In genomic region chr7:112216720-112217119, GRCm38 (mm10) we compare ENCODE assay signal across 16 mouse cellular contexts. TPM values are rescaled to one million over a fixed set of nuclear protein-coding genes. Genes with fewer than 3 reads are reported as not detected.
DNase-seq lines count a peak whose midpoint lies in the region; ATAC-seq and TF ChIP-seq lines count a peak whose summit lies in the region.
"Had no signal": no experiment of that assay in that cellular context is flagged by ENCODE, and none has a peak within 500 bp of the region (broad histone marks: within the 10 kb centered on the region; RNA-seq: fewer than 3 reads in every experiment).

No protein-coding gene starts in this region.

- H3K4me1 ChIP-seq in lung, postnatal 0 days (ENCODE audit: insufficient read depth, low read depth, low read length) = no peaks in the 10 kb centered on the region
- peaks cover 23% of the 10 kb centered on the region for H3K4me1 ChIP-seq in lung, adult 2 months (ENCODE audit: control insufficient read depth, insufficient read depth, low read length)
- 0 out of 2 replicates have a peak, but pooled peaks cover 4% of the 10 kb centered on the region for H3K4me1 ChIP-seq in stomach, postnatal 0 days (replicated peaks; ENCODE audit: control insufficient read depth, insufficient read depth)

- no peak overlapping the region for H3K4me2 ChIP-seq in lung, postnatal 0 days (replicated peaks; ENCODE audit: low read depth, low read length)
- no peak overlapping the region for H3K4me2 ChIP-seq in stomach, postnatal 0 days (replicated peaks; ENCODE audit: low read depth)
- H3K4me2 ChIP-seq: embryonic facial prominence, embryonic 12.5 days; midbrain, embryonic 12.5 days; neural tube, embryonic 13.5 days had no signal

- WGBS in lung, postnatal 0 days = 46% methylated on average over 5 of the region's 5 CpGs
- WGBS in lung, adult 2 months = 38% methylated on average over 5 of the region's 5 CpGs
- 51% methylated on average over 5 of the region's 5 CpGs for WGBS in stomach, postnatal 0 days

- H3K9me3 ChIP-seq in lung, postnatal 0 days (ENCODE audit: low read length) = no peaks in the 10 kb centered on the region
- H3K9me3 ChIP-seq in stomach, postnatal 0 days (ENCODE audit: control insufficient read depth, low read length) = no peaks in the 10 kb centered on the region
- H3K9me3 ChIP-seq: embryonic facial prominence, embryonic 12.5 days; midbrain, embryonic 12.5 days; neural tube, embryonic 13.5 days had no signal

- intact Hi-C loops in heart, postnatal 10 days (cut with DNase I) = no loop called here

- H3K36me3 ChIP-seq in lung, postnatal 0 days (ENCODE audit: insufficient read depth, low read length) = no peaks in the 10 kb centered on the region
- no peaks in the 10 kb centered on the region for H3K36me3 ChIP-seq in stomach, postnatal 0 days (ENCODE audit: control insufficient read depth, insufficient read depth, low read length)
- H3K36me3 ChIP-seq: embryonic facial prominence, embryonic 12.5 days; midbrain, embryonic 12.5 days; neural tube, embryonic 13.5 days had no signal

- H3K27ac ChIP-seq in lung, postnatal 0 days (ENCODE audit: low read length) = peak overlapping the region; percentile 22; the same call in 1 of the 2 replicates
- H3K27ac ChIP-seq in stomach, postnatal 0 days (replicated peaks) = peak overlapping the region; percentile 24; the same call in 1 of the 2 replicates
- H3K27ac ChIP-seq: embryonic facial prominence, embryonic 12.5 days; liver, embryonic 14.5 days; midbrain, embryonic 12.5 days; neural tube, embryonic 13.5 days had no signal

- TF ChIP-seq EP300 in lung, postnatal 0 days (IDR thresholded peaks at IDR 0.05) = peak; percentile 50
- TF ChIP-seq EP300 in stomach, postnatal 0 days (optimal IDR thresholded peaks at IDR 0.05) = no peak

- ATAC-seq in lung, postnatal 0 days = peak; percentile 23
- ATAC-seq in stomach, postnatal 0 days (ENCODE audit: low FRiP score, low TSS enrichment) = no peak
- ATAC-seq: forebrain, embryonic 14.5 days had no signal

- no peak for TF ChIP-seq POLR2A in lung, adult 2 months (IDR thresholded peaks at IDR 0.05; ENCODE audit: borderline replicate concordance, extremely low read depth, low read depth, low read length)

- no peaks in the 10 kb centered on the region for H3K27me3 ChIP-seq in lung, postnatal 0 days (replicated peaks; ENCODE audit: insufficient read depth, low read length)
- no peaks in the 10 kb centered on the region for H3K27me3 ChIP-seq in stomach, postnatal 0 days (ENCODE audit: control insufficient read depth, insufficient read depth, low read length)
- H3K27me3 ChIP-seq: embryonic facial prominence, embryonic 12.5 days; midbrain, embryonic 12.5 days; neural tube, embryonic 13.5 days had no signal

- DNase-seq in adrenal gland, postnatal 10 days = peak; percentile 51
- no peak for DNase-seq in adrenal gland, adult 18-20 months (ENCODE audit: low spot score in 2 of 2)
- peak; percentile 66 for DNase-seq in lung, postnatal 0 days (ENCODE audit: low spot score)
- DNase-seq in lung, adult 2 months = no peak
- peak; percentile 44 to 56 for DNase-seq in heart, postnatal 10 days
- no peak for DNase-seq in stomach, postnatal 0 days (ENCODE audit: low spot score)
- no peak for DNase-seq in cerebellum, adult 11-12 months
- no peak for DNase-seq in spleen, adult 12 weeks (ENCODE audit: low spot score)
- DNase-seq: cerebellum, adult 8-10 months; right cerebral cortex, adult 18-20 months had no signal

- no peak overlapping the region for H3K9ac ChIP-seq in lung, postnatal 0 days (replicated peaks; ENCODE audit: low read depth)
- H3K9ac ChIP-seq in stomach, postnatal 0 days (ENCODE audit: low read length) = no peak overlapping the region
- H3K9ac ChIP-seq: embryonic facial prominence, embryonic 12.5 days; liver, embryonic 14.5 days; midbrain, embryonic 12.5 days; neural tube, embryonic 13.5 days had no signal

- no peak for TF ChIP-seq CTCF in lung, postnatal 0 days (IDR thresholded peaks at IDR 0.05)
- TF ChIP-seq CTCF in lung, adult 2 months (IDR thresholded peaks at IDR 0.05; ENCODE audit: insufficient read depth, low read length) = no peak
- no peak for TF ChIP-seq CTCF in stomach, postnatal 0 days (IDR thresholded peaks at IDR 0.05; ENCODE audit: low read depth)

- no peak overlapping the region for H3K4me3 ChIP-seq in lung, postnatal 0 days (ENCODE audit: low read depth, low read length)
- no peak overlapping the region for H3K4me3 ChIP-seq in lung, adult 2 months (replicated peaks; ENCODE audit: extremely low read depth, low read depth, low read length)
- no peak overlapping the region for H3K4me3 ChIP-seq in stomach, postnatal 0 days (ENCODE audit: low read depth, low read length)
- H3K4me3 ChIP-seq: embryonic facial prominence, embryonic 12.5 days; midbrain, embryonic 12.5 days; neural tube, embryonic 13.5 days had no signal

RNA-seq across cellular contexts. Expression of gene Mical2, which starts 8.9 kb away (rescaled TPM):
- total RNA-seq in adrenal gland, postnatal 10 days (2021) = 10 to 100 TPM; 17.4 to 22.7 TPM
- 10 to 100 TPM in 1 of 2 experiments, 1 to 10 TPM in 1; 9.1 to 17.9 TPM for total RNA-seq in adrenal gland, adult 18-20 months (2021)
- polyA plus RNA-seq in lung, postnatal 0 days (2015; fragmentation: Nextera tagmentation; extraction: Ambion mirVana) = 19.7 and 21.5 TPM in 2 replicates
- polyA plus RNA-seq in lung, adult 2 months (2012; rRNA removed) = 49.0 and 58.2 TPM in 2 replicates
- 100 to 1,000 TPM; 177 to 185 TPM for total RNA-seq in heart, postnatal 10 days (2021)
- polyA plus RNA-seq in stomach, postnatal 0 days (2015; fragmentation: Nextera tagmentation; extraction: Ambion mirVana) = 8.4 and 8.8 TPM in 2 replicates

RNA-seq across cellular contexts. Expression of gene Dkk3, which starts 57.9 kb away (rescaled TPM):
- total RNA-seq in adrenal gland, postnatal 10 days (2021) = 10 to 100 TPM; 12.3 to 14.7 TPM
- 10 to 100 TPM; 19.0 to 20.1 TPM for total RNA-seq in adrenal gland, adult 18-20 months (2021)
- polyA plus RNA-seq in lung, postnatal 0 days (2015; fragmentation: Nextera tagmentation; extraction: Ambion mirVana) = 82.5 and 88.3 TPM in 2 replicates
- 28.3 and 32.3 TPM in 2 replicates for polyA plus RNA-seq in lung, adult 2 months (2012; rRNA removed)
- total RNA-seq in heart, postnatal 10 days (2021) = 10 to 100 TPM; 44.1 to 77.0 TPM
- 39.1 and 40.0 TPM in 2 replicates for polyA plus RNA-seq in stomach, postnatal 0 days (2015; fragmentation: Nextera tagmentation; extraction: Ambion mirVana)
- total RNA-seq: hematopoietic stem cell, adult 5-6 weeks had no signal

Comparison
In these comparisons a context has a peak if more than half of its experiments do, and no peak if none do; other contexts are left out.
1. DNase-seq: peak in adrenal gland, postnatal 10 days (single experiment), lung, postnatal 0 days (single experiment) and heart, postnatal 10 days (2 of 2); none in adrenal gland, adult 18-20 months (0 of 2), lung, adult 2 months (single experiment), stomach, postnatal 0 days (single experiment), cerebellum, adult 11-12 months (single experiment) and spleen, adult 12 weeks (single experiment).
2. RNA of gene Mical2, which starts 8.9 kb away (total RNA-seq): 177 to 185 TPM in heart, postnatal 10 days; 17.4 to 22.7 TPM in adrenal gland, postnatal 10 days and 9.1 to 17.9 TPM in adrenal gland, adult 18-20 months; every median in the first group is over 4 times any median in the second.